Mouse (Mus musculus) CD8-positive naive resting alpha-beta T cell, adult 2 months (primary cell): Measurements from ENCODE around the gene Tmem220.

Source experiments
- DNase-seq, 2 experiments: peaks; one replicate each; pipeline ENCODE4 v3.0.0; 2022; ENCODE audit warnings: low read depth in 2 of 2, low spot score in 2 of 2

Gene Tmem220

GRCm38 (mm10) chr11:67024867-67025477 lies at the start of gene Tmem220:
Tmem220 (plus strand) TSS chr11:67025154.
- DNase-seq = peak; percentile 82

DNA sequence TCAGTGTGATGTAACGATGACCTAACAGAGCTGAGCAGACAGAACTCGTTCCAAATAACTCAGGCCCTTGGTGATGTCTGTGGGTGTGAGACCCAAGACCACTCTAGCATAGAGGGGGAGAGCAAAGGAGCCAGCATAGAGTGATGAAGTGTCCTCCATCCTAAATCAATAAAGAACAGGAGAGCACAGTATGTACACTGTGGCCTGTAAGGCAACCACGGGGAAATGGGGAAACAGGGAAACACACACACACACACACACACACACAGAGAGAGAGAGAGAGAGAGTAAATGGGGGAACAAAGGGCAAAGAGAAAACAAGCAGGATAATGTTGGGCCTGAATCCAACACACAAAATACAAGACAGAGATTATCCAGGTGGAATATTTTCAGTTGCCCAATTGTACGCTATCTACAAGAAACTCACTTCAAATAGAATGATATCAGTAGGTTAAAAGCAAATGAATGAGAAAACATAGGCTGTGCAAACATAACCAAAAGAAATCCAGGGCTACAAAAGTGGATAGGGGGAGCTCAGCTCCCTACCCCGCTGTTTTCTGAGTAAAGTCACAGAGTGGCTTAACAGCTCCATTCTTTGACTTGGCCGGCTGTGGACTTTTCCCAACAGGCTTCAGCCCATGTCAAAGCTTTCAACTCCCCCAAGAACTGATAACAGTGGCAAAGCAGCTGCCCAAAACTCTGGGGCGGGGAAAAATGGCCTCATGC lies 49.2 kb upstream of the Tmem220 start:
- DNase-seq = no peak

- no peak for DNase-seq
These were observed 43.4 kb upstream of the Tmem220 start for GRCm38 (mm10) chr11:66981336-66982115.

GRCm38 (mm10) chr11:66982794-66983193 lies 42.2 kb upstream of the Tmem220 start:
- DNase-seq = peak in 1 of 2 experiments; percentile 4

GRCm38 (mm10) chr11:66983422-66984164 lies 41.4 kb upstream of the Tmem220 start:
- no peak for DNase-seq

- DNase-seq = peak; percentile 52 to 67
These were observed 40.5 kb upstream of the Tmem220 start for GRCm38 (mm10) chr11:66984165-66985135.

DNA sequence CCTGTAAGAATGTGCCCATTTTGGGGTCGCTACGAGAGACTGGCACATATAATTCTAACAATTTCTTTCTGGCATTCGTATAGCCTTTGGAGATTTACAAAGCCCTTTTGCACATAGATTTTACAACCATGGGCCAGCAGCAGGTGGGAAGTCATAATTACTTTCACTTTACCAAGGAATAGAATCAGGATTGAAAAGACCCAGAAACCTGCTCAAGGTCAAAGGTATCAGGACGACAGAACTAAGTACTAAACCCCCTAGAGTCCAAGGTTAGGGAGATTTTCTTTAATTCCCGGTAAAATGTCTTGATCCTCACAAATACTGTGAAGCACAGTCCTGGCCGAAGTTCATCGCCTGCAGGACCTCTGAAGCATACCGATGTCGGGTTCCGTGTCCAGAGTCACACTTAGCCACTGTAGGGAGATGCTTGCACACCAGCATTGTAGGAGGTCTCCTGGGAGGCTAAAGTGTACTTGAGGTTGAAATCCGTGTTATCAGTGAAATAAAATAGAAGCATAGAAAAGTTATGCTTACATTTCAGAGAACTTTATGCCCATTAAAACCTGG lies 39.7 kb upstream of the Tmem220 start:
- DNase-seq = no peak

DNA sequence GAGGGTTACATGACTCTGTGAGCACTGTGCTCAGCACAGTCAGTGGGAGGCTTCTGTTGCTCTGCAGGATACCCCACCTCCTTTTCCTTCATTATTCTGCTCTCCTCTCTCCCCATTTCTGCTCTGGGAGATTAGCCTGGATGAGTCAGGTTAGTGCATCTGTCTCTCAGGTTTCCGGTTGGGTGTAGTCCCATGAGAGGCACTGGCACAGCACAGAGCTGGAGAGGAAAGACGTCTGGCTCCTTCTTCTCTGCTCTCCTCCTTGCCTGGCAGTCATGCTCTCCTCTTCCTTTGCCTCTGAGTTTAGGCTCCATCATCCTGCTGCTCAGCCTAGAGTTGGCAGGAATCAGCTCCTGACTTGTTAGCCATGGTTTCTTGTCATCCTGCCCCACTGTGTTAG lies 32.8 kb upstream of the Tmem220 start:
- no peak for DNase-seq

- no peak for DNase-seq
These were observed 31.3 kb upstream of the Tmem220 start for GRCm38 (mm10) chr11:66993674-66994073.

- DNase-seq = no peak
These were observed 28.5 kb upstream of the Tmem220 start for GRCm38 (mm10) chr11:66996446-66996845.

- DNase-seq = no peak
These were observed 26.2 kb upstream of the Tmem220 start for GRCm38 (mm10) chr11:66998467-66999403.

DNA sequence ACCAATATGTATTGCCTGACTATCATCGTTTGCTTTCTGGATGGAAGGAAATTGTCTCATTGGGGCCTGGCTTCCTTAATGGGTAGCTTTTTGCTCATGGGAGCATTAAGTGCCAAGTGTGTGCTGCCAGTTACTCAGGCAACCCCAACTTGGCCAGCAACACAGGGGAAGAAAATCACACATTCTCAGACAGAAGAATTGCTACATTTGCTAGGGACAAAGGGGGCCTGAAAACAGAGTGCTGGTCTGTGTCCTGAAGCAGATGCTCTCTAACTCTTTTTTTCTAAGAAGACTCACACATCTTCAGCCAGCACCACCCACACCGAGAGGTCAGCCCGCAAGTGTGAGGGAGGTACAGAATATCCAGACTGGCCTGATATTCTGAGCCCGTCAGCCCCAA lies 24.3 kb upstream of the Tmem220 start:
- DNase-seq = no peak

- no peak for DNase-seq
These were observed 23.2 kb upstream of the Tmem220 start for GRCm38 (mm10) chr11:67001717-67002116.

GRCm38 (mm10) chr11:67002911-67003310 lies 22.0 kb upstream of the Tmem220 start:
- DNase-seq = no peak

DNA sequence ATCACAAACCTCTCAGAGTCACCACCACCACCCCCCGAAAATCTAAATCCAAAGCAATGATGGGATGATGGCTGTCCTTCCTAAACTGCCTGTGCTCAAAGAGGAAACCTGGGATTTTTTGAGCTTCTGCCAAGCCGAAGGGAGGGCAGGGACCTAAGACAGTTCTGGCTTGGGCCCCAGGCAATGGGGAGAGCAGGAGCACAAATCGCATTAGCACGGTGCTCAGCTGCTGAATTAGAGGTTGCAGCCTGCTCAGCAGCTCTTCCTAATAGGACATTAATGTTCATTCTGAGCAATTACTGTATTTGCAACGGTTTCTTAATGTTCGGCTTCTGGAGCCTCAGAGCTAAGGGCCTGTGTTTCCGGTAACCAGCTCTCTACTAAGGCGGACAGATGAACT lies 17.0 kb upstream of the Tmem220 start:
- DNase-seq = no peak

DNA sequence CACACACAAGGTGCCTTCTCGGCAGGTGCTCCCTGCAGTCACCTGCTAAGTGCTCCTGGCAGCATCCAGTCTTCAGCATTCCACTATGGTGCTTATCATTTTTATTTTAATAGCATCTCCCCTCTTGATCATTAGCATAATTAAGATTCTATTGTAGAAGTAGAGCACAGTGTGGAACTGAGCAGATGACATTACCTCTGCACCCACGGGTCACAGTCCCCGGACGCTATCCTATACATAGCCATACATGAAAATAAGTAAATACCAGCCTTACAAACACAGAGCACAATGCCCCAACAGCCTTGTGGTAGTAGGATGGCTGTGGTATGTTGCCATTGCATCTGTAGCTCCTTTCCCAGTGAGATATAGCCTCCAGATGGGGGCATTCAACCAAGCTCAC lies 16.4 kb upstream of the Tmem220 start:
- no peak for DNase-seq

DNA sequence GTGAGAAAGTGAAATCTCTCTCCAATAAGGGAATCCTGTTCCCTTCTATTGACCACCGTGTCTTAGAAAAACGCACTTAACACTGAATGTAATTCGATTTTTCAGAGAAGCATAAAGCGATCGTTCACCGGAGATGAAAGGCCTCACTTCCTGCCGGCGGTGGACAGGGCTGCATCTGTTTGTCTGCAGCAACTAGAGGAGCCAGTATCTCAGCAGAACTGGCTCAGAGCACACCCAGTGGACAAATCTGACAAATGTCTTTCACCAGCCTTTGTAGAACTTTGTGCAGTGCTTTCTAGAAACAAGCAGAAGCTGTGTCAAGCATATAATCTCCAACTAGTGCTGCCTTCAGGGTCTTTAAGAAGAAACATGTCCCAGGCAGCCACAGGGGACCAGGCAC lies 14.5 kb upstream of the Tmem220 start:
- DNase-seq = no peak

- no peak for DNase-seq
These were observed 13.3 kb upstream of the Tmem220 start for GRCm38 (mm10) chr11:67011635-67012034.
